Mouse (Mus musculus): Measurements from ENCODE around the gene D630039A03Rik.

GRCm38 (mm10) chr4:57906708-57907107 is 9.4 kb downstream of the D630039A03Rik start:
- TF ChIP-seq CTCF (IDR thresholded peaks at IDR 0.05; ENCODE audit: low read depth, low read length) (no peak), POLR2A (IDR thresholded peaks at IDR 0.05; ENCODE audit: borderline replicate concordance, low read depth, low read length) (no peak)
